In genomic region chr19:23147026-23147966, GRCm38 (mm10) we compare ENCODE assay signal across 11 mouse cellular contexts. TPM values are rescaled to one million over a fixed set of nuclear protein-coding genes. Genes with fewer than 3 reads are reported as not detected.
DNase-seq lines count a peak whose midpoint lies in the region; ATAC-seq and TF ChIP-seq lines count a peak whose summit lies in the region.
"Had no signal": no experiment of that assay in that cellular context is flagged by ENCODE, and none has a peak within 500 bp of the region (broad histone marks: within the 10 kb centered on the region; RNA-seq: fewer than 3 reads in every experiment).

No protein-coding gene starts in this region.

- H3K27me3 ChIP-seq in heart, embryonic 13.5 days (replicated peaks): peaks cover 11% of the 10 kb centered on the region
- H3K27me3 ChIP-seq in testis, adult 2 months (ENCODE audit: control insufficient read depth, insufficient read depth, low read length): peaks cover 3% of the 10 kb centered on the region
- H3K27me3 ChIP-seq in kidney, embryonic 15.5 days: peaks cover 5% of the 10 kb centered on the region; the same call in 1 of the 2 replicates

- 0 out of 2 replicates have a peak overlapping the region, but pooled peaks have one; percentile 4 for H3K9ac ChIP-seq in heart, embryonic 13.5 days
- no peak overlapping the region for H3K9ac ChIP-seq in kidney, embryonic 15.5 days
- H3K9ac ChIP-seq: lung, embryonic 15.5 days had no signal

- no peak overlapping the region for H3K27ac ChIP-seq in heart, embryonic 13.5 days (replicated peaks)
- H3K27ac ChIP-seq in testis, adult 2 months (ENCODE audit: control insufficient read depth, insufficient read depth, low read depth, low read length): peak overlapping the region; percentile 38; the same call in 1 of the 2 replicates
- H3K27ac ChIP-seq in kidney, embryonic 15.5 days: peak overlapping the region; percentile 14; the same call in 1 of the 2 replicates
- H3K27ac ChIP-seq: lung, embryonic 15.5 days had no signal

- no peak overlapping the region for H3K4me2 ChIP-seq in heart, embryonic 13.5 days
- H3K4me2 ChIP-seq in kidney, embryonic 15.5 days: no peak overlapping the region
- H3K4me2 ChIP-seq: lung, embryonic 15.5 days had no signal

- peaks cover 43% of the 10 kb centered on the region for H3K4me1 ChIP-seq in heart, embryonic 13.5 days
- H3K4me1 ChIP-seq in testis, adult 2 months (ENCODE audit: control insufficient read depth, insufficient read depth, low read length): peaks cover 30% of the 10 kb centered on the region
- H3K4me1 ChIP-seq in kidney, embryonic 15.5 days: peaks cover 41% of the 10 kb centered on the region

- ATAC-seq in heart, embryonic 13.5 days (ENCODE audit: extremely low read depth, insufficient number of reproducible peaks, low FRiP score, low TSS enrichment): no peak
- no peak for ATAC-seq in kidney, embryonic 15.5 days (replicated peaks; ENCODE audit: low FRiP score)

- no peak for TF ChIP-seq POLR2A in testis, adult 2 months (IDR thresholded peaks at IDR 0.05; ENCODE audit: control insufficient read depth, low read depth, low read length)

- H3K36me3 ChIP-seq in heart, embryonic 13.5 days: no peaks in the 10 kb centered on the region
- no peaks in the 10 kb centered on the region for H3K36me3 ChIP-seq in testis, adult 2 months (ENCODE audit: control insufficient read depth, insufficient read depth, low read length)
- H3K36me3 ChIP-seq in kidney, embryonic 15.5 days: no peaks in the 10 kb centered on the region
- H3K36me3 ChIP-seq: lung, embryonic 15.5 days had no signal

- no peak overlapping the region for H3K4me3 ChIP-seq in heart, embryonic 13.5 days
- H3K4me3 ChIP-seq in testis, adult 2 months (ENCODE audit: control insufficient read depth, low read depth, low read length): no peak overlapping the region
- H3K4me3 ChIP-seq in kidney, embryonic 15.5 days (replicated peaks): no peak overlapping the region
- H3K4me3 ChIP-seq: lung, embryonic 15.5 days had no signal

- no peaks in the 10 kb centered on the region for H3K9me3 ChIP-seq in heart, embryonic 13.5 days
- H3K9me3 ChIP-seq in kidney, embryonic 15.5 days (replicated peaks): no peaks in the 10 kb centered on the region
- H3K9me3 ChIP-seq: lung, embryonic 15.5 days had no signal

- no peak for TF ChIP-seq CTCF in testis, adult 2 months (IDR thresholded peaks at IDR 0.05; ENCODE audit: control insufficient read depth, insufficient read depth, insufficient replicate concordance, low read depth, low read length)

- no peak for DNase-seq in heart, adult 8-10 months (ENCODE audit: low spot score)
- DNase-seq in testis, postnatal 10 days (ENCODE audit: low spot score): no peak
- peak; percentile 29 for DNase-seq in testis, postnatal 14 days (ENCODE audit: low spot score)
- DNase-seq in urinary bladder, postnatal 25 days (ENCODE audit: low spot score): no peak
- DNase-seq in yolk sac, embryonic 10.5 days (ENCODE audit: low spot score): no peak
- DNase-seq: gastrocnemius, postnatal 36 days; thymus, postnatal 14 days had no signal

- 64% methylated on average over 15 of the region's 15 CpGs for WGBS in heart, embryonic 13.5 days
- 43% methylated on average over 15 of the region's 15 CpGs for WGBS in kidney, embryonic 15.5 days

RNA-seq across cellular contexts. Expression of gene Klf9, which starts 6.3 kb away (rescaled TPM):
- polyA plus RNA-seq in heart, embryonic 13.5 days (2015; fragmentation: Nextera tagmentation; extraction: Ambion mirVana): 2.2 and 2.4 TPM in 2 replicates
- 100 to 1,000 TPM in 3 of 4 experiments, 10 to 100 TPM in 1; 94.4 to 149 (median 104) TPM for total RNA-seq in heart, adult 8-10 months (2022)
- 19.7 and 21.4 TPM in 2 replicates for polyA plus RNA-seq in testis, adult 2 months (2012; rRNA removed)
- 5.3 and 6.0 TPM in 2 replicates for polyA plus RNA-seq in kidney, embryonic 15.5 days (2015; fragmentation: Nextera tagmentation; extraction: Ambion mirVana)
